Mouse (Mus musculus) mouse embryonic stem cell (cell line): ENCODE measurements around the gene Ndufa6.
"Not testable (repeated sequence)": the region's sequence is repeated elsewhere in the genome, so short reads cannot be mapped to it uniquely, and the experiment has no call there.

ENCODE experiments used
- in situ Hi-C, 2 experiments: fragments of 300-500 bp; cut with MboI; formaldehyde crosslinking; loops; 1 replicate in 1 of 2; 3 replicates in 1 of 2; pipeline ENCODE4 v1.14.3; 2019 to 2020; ENCODE audit warnings: low sequenced_read_pairs in 2 of 2, low pct_unique_long_range_greater_than_20kb in 1 of 2, mixed read lengths in 1 of 2; ENCODE audit not compliant: unreplicated experiment in 1 of 2

Gene Ndufa6

GRCm38 (mm10) chr15:82354126-82354945, at the start of gene Ndufa6:
Gene Ndufa6 (minus strand): TSS chr15:82354322.
- in situ Hi-C loops = no loop called here

GRCm38 (mm10) chr15:82403606-82404005, 49.5 kb upstream of the Ndufa6 start:
- in situ Hi-C loops = no loop called here

DNA sequence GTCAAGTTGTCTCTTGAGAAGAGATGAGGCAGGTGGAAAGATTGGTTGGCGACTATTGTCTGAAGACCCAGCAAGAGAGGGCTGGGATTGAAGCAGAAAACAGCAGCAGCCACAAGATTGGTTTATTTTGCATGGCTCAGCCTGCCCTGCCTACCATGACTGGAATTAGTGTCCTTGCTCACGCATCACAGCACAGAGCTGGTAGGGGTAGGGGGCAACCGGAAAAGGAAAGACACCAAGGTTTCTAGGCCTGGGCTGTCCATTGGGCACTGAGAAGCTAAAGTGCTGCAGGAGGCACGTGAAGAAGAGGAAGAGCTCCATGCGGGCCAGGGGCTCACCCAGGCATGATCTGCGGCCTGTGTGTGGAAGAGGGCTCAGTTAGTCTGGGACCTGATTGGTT, 48.6 kb upstream of the Ndufa6 start:
- in situ Hi-C loops = no loop called here

- in situ Hi-C loops = no loop called here
Measured at GRCm38 (mm10) chr15:82402106-82402505, 48.0 kb upstream of the Ndufa6 start.

DNA sequence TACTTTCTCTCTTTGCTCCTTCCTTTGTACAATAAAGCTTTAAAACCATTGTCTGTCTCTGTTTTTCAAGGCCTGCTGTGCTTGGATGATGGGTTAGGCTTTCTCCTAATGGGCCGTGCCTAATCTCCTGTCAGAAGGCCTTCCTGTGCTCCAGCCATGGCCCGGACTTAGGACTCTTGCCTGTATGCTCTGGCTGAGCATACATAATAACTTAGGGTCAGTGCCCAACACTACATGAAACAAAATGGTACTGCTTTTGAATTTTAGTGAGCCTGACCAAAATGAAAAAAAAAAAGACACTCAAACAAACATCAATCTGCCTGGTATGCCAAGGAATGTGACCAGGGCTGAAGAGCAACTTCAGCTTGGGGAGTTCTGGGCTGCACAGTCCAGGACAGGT, 47.4 kb upstream of the Ndufa6 start:
- in situ Hi-C loops = no loop called here

DNA sequence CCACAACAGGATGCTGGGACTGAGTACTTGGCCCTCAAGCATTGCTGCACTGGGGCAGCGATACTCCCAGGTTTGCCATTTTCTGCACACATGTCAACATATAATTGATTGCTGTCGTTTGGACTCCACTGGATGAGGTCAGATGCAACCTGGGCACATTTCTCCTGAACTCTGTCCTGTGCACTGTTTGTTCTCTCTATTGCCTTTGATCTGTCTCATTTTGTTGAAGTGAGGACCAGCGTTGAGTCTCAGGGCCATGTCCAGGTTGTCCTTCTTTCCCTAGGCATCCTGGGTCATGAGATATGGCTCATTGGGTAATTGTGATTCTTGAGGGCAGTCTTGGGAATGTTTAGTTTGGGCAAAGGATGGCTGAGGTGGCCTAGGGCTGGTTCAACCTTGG, 41.8 kb upstream of the Ndufa6 start:
- in situ Hi-C loops = not testable (repeated sequence)

- in situ Hi-C loops = not testable (repeated sequence)
Measured at GRCm38 (mm10) chr15:82393922-82394321, 39.8 kb upstream of the Ndufa6 start, which contains the start of gene Cyp2d11. Gene Cyp2d11 (minus strand): TSS chr15:82394022.

DNA sequence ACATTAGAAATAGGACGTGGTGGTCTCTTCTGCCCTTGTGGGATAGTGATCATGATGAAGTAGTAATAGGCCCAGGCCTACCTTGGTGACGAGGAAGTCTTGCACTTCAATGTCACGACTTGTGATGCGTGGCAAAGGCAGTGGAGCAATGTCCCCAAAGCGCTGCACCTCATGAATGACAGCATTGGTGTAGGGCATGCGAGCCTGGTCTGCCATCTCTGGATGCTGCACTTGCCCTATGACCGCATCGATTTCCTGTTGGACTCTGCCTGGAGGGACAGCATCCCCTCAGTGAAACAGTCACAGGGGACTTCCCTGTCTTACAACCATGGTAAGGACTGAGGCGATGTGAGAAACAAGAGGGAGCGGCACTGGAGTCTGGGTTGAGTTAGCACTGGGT, 35.8 kb upstream of the Ndufa6 start:
- in situ Hi-C loops = not testable (repeated sequence)

GRCm38 (mm10) chr15:82385729-82386128, 31.6 kb upstream of the Ndufa6 start:
- in situ Hi-C loops = no loop called here

- in situ Hi-C loops = no loop called here
Measured at GRCm38 (mm10) chr15:82382441-82382840, 28.3 kb upstream of the Ndufa6 start.

GRCm38 (mm10) chr15:82380714-82381062, 26.6 kb upstream of the Ndufa6 start:
- in situ Hi-C loops = no loop called here

DNA sequence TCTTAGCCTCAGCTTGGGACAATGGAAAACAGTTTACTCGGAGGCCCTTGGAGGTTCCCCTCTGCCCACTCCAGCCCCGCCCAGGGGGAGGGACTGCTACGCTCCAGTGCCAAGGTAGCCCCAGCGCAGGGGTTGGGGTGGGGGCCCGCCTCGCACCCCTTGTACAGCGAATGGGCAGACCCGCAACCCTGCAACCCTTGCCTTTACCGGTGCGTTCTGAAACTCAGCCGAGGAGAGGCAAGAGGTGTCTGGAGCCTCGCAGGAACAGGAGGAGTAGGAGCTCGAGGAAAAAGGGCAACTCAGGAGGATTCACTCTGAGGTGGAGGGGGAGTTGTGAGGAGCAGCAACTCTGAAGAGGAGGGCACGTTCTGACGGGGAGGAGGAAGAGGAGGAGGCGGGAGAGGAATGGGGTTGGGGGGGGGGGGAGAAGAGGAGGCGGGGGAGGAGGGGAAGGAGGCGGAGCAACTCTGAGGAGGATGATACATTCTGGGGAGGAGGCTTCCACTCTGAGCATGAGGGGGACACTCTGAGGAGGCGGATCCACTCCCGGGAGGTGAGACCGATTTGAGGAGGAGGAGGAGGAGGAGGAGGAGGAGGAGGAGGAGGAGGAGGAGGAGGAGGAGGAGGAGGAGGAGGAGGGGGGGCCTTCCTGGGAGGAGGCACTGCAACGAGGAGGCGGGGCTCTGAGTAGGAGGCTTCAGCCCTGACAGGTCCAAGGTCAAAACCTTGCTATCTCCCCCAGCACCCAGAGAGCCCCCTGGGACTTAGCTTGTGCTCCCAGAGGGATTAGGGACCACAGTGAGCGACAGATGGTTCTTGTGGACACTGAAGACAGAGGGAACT, 26.0 kb upstream of the Ndufa6 start, which contains the start of gene Cyp2d22:
Gene Cyp2d22, minus strand, starts transcription at position 390 of the 843 bp plus-strand sequence.
- in situ Hi-C loops = no loop called here

DNA sequence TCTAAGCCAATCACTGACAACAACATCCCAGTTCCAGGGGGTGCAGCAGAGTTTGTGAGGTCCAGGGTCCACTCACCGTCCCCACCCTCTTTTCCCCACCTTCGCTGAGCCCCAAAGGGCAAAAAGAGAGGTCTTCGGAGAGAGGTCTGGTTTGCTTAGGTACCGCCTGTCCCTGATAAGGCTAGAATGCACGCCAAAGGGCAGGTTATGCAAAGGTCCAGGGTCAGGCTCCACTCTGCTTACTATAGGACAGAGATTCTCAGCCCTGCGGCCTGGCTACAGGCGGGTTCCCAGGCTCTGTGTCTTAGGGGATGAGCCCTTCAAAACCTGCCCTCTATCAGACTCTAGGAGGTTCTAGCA, 25.4 kb upstream of the Ndufa6 start:
- in situ Hi-C loops = no loop called here

- in situ Hi-C loops = no loop called here
Measured at GRCm38 (mm10) chr15:82378261-82379180, 24.4 kb upstream of the Ndufa6 start.

- in situ Hi-C loops = no loop called here
Measured at GRCm38 (mm10) chr15:82377701-82378100, 23.6 kb upstream of the Ndufa6 start.

GRCm38 (mm10) chr15:82376393-82377138, 22.4 kb upstream of the Ndufa6 start:
- in situ Hi-C loops = no loop called here

DNA sequence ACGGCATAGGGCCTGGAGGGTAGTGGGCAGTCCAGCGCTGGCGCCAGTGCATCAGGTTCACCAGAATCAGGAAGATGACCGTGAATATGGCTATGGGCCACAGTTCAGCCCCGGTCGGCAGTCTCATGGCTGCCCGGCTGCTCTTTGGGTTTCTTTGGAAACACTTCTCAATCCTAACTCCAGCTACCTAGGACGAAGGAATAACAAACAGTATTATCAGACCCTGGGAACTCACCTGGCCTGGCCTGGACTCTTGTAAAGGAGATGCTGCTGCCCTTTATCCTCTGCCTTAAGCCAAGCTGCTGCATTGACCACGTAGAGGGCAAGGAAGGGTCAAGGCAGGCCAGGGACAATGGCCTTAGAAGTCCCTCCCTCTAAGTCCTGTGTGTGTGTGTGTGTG, 21.7 kb upstream of the Ndufa6 start:
- in situ Hi-C loops = no loop called here

DNA sequence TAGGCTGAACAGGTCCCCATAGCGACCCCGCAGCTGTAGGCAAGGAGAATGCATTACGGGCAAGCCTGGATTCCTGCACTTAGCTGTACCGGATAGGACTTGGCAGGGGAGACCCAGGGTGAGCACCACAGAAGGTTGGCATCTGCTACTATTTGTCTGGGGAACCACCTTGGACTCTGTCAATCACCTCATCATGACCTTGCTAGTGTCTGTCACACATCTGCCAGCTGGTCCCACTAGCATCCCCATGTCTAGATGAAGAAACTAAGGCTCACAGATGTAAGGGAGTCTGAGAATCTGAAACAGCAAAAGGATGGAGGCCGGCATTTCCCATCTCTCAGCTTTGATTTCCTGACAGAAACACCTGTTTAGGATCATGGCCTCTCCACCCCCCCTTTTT, 20.3 kb upstream of the Ndufa6 start:
- in situ Hi-C loops = no loop called here
